Mouse (Mus musculus) ES-Bruce4 (cell line): ENCODE measurements at regions not wholly inside any gene's neighbourhood (a gene's known extent, or its start where the extent isn't known, plus 50 kb on each side); places are given as distances from the start of the nearest gene placed in this dataset.

Experiments
- H3K27ac ChIP-seq: 2 replicates; pipeline ENCODE4 v1.5.1; 2012; ENCODE audit warnings: low read length, inconsistent platforms; ENCODE audit not compliant: insufficient read depth
- H3K27me3 ChIP-seq: 2 replicates; pipeline ENCODE4 v1.6.1; 2012; ENCODE audit warnings: mild to moderate bottlenecking, low read length, inconsistent platforms; ENCODE audit not compliant: control insufficient read depth, poor library complexity, insufficient read depth, severe bottlenecking
- H3K36me3 ChIP-seq: 2 replicates; pipeline ENCODE4 v1.6.1; 2012; ENCODE audit warnings: inconsistent platforms, mild to moderate bottlenecking, low read length, moderate library complexity; ENCODE audit not compliant: control insufficient read depth, poor library complexity, insufficient read depth, severe bottlenecking
- H3K4me1 ChIP-seq: one replicate; pipeline ENCODE4 v1.8.1; 2011; ENCODE audit warnings: low read length; ENCODE audit not compliant: control insufficient read depth, insufficient read depth
- H3K4me3 ChIP-seq: 2 replicates; pipeline ENCODE4 v1.5.1; 2011; ENCODE audit warnings: low read depth, mild to moderate bottlenecking, low read length
- H3K9ac ChIP-seq: 2 replicates; pipeline ENCODE4 v1.6.1; 2012; ENCODE audit warnings: low read depth, mild to moderate bottlenecking, inconsistent platforms; ENCODE audit not compliant: poor library complexity, severe bottlenecking
- H3K9me3 ChIP-seq: replicated peaks from 2 replicates; pipeline ENCODE4 v1.6.1; 2012; ENCODE audit warnings: mild to moderate bottlenecking, low read length, inconsistent platforms; ENCODE audit not compliant: control insufficient read depth, poor library complexity, insufficient read depth, severe bottlenecking
- CTCF ChIP-seq: IDR thresholded peaks from one replicate; pipeline ENCODE4 v1.8.1; 2011; ENCODE audit warnings: low read depth, low read length
- EP300 ChIP-seq: IDR thresholded peaks from 2 replicates; pipeline ENCODE4 v1.6.1; 2011; ENCODE audit warnings: low read depth, low read length; ENCODE audit not compliant: insufficient read depth
- POLR2A ChIP-seq: IDR thresholded peaks from one replicate; pipeline ENCODE4 v1.8.1; 2011; ENCODE audit warnings: low read length; ENCODE audit not compliant: insufficient read depth

DNA sequence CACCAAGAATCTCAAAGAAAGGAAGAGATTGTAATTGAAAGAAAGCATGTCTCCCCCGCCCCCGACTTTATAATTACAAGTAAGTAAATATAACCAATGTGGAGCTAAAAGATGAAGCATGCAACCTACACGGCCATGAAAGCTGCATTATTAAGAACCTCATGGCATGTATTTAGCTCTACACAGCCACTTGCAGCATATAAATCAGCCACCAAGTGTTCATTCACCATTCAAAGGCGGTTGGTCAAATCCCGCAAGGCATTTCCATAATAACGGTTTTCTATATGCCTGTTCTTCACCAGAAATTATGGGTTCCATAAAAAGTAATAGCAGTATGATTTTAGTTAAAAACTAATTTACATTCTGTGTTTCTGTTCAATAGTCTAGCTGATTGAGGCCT is 221.4 kb upstream of the Lmcd1 start:
- H3K9me3 ChIP-seq = no peaks in the 10 kb centered on the region
- TF ChIP-seq POLR2A (no peak), EP300 (no peak), CTCF (no peak)
- no peaks in the 10 kb centered on the region for H3K4me1 ChIP-seq
- no peaks in the 10 kb centered on the region for H3K36me3 ChIP-seq
- H3K27me3 ChIP-seq = no peaks in the 10 kb centered on the region
- no peak overlapping the region for H3K27ac ChIP-seq
- no peak overlapping the region for H3K4me3 ChIP-seq
- H3K9ac ChIP-seq = no peak overlapping the region

DNA sequence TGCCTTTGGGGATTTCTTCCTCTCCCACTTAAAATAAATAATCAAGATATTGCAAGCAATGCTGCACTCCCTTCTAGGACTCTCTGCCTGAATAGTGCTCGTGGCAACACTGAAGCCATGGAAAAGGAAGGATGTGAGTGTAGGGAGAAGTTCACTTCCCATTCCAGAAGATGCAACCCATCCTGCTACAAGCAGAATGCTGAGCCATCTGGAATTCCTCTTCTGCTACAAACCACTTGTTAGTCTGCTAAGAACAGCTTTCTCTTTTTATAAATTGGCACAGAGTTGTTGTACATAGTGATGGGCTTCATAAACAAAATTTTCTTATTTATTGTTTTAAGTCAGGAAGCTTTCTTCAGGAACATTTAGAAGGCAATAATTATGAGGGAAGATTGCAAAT is 215.7 kb upstream of the Lmcd1 start:
- Histone ChIP-seq H3K4me3 (no peak overlapping the region), H3K9ac (no peak overlapping the region), H3K36me3 (no peaks in the 10 kb centered on the region), H3K9me3 (no peaks in the 10 kb centered on the region), H3K27me3 (no peaks in the 10 kb centered on the region), H3K27ac (no peak overlapping the region), H3K4me1 (no peaks in the 10 kb centered on the region)
- TF ChIP-seq CTCF (no peak), POLR2A (no peak), EP300 (no peak)

DNA sequence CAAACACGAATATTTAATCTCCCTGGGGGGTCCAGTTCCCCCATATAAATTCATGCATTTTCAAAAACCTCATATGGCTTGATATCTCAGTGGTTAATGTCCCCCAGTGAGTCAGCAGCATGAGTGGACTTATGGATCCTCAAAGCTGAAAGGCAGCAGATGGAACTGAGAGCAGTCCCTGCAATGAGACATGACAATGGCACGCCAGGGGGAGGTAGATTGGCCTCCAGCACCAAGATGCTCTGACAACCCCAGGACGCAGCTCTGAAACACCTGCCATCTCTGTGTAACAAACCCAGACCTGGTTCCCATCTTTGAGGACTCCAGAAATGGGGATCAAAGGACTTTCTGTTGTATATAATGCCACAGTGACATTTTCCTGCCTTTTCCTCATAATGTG is 210.6 kb upstream of the Lmcd1 start:
- H3K4me3 ChIP-seq = no peak overlapping the region
- H3K36me3 ChIP-seq = no peaks in the 10 kb centered on the region
- TF ChIP-seq EP300 (no peak), POLR2A (no peak), CTCF (no peak)
- H3K4me1 ChIP-seq = no peaks in the 10 kb centered on the region
- no peaks in the 10 kb centered on the region for H3K9me3 ChIP-seq
- no peak overlapping the region for H3K9ac ChIP-seq
- H3K27ac ChIP-seq = no peak overlapping the region
- H3K27me3 ChIP-seq = no peaks in the 10 kb centered on the region

DNA sequence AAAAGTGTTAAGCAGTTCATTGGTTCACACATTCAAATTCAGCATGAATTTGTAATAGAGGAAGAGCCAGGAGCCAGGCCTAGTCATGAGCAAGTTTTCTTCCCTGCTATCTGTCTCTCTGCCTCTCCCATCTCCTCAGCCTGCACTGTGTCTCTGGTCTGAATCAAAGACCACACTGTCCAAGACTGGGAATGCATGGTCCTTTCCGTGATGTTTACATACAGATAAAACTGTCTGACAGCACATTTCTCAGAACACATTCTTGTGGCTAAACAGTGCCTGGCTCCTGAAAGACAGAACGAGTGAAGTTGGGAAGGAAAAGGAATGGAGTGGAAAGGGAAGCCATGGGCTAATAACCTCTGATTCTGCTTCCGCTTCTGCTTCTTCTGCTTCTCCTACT is 183.0 kb upstream of the Lmcd1 start:
- Histone ChIP-seq H3K36me3 (no peaks in the 10 kb centered on the region), H3K4me3 (no peak overlapping the region), H3K4me1 (no peaks in the 10 kb centered on the region), H3K27ac (no peak overlapping the region), H3K27me3 (no peaks in the 10 kb centered on the region), H3K9ac (no peak overlapping the region), H3K9me3 (no peaks in the 10 kb centered on the region)
- TF ChIP-seq EP300 (no peak), POLR2A (no peak), CTCF (no peak)

DNA sequence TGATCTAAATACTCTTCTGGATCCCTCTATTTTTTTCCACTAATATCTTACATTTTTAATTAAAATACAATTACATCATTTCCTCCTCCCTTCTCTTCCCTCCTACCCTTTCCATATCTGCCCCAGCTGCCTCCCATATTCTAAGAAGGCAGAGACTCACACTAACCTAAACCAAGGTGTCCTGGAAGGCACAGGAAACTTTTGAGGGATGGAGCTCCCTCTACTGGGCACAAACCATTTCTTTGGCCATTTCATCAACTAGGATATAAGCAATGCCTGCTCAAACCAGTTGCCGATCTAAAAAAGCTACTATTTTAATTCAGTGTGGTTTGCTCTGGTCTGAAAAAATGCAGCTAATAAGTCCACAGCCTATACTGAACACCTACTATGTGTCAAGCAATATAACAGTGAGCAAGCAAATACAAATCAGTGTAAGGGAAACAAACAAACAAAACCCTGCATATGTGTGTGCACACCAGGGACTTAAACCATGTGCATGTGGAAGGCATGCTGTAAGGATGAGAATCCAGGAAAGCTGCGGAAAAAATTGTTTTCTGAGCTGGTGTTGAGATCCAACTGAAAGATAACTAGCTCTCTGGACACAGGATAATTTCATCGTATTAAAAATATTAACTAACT is 182.3 kb upstream of the Lmcd1 start:
- H3K36me3 ChIP-seq = no peaks in the 10 kb centered on the region
- H3K27ac ChIP-seq = no peak overlapping the region
- H3K9me3 ChIP-seq = no peaks in the 10 kb centered on the region
- no peak overlapping the region for H3K9ac ChIP-seq
- TF ChIP-seq EP300 (no peak), POLR2A (no peak), CTCF (no peak)
- no peaks in the 10 kb centered on the region for H3K27me3 ChIP-seq
- H3K4me1 ChIP-seq = no peaks in the 10 kb centered on the region
- H3K4me3 ChIP-seq = no peak overlapping the region

DNA sequence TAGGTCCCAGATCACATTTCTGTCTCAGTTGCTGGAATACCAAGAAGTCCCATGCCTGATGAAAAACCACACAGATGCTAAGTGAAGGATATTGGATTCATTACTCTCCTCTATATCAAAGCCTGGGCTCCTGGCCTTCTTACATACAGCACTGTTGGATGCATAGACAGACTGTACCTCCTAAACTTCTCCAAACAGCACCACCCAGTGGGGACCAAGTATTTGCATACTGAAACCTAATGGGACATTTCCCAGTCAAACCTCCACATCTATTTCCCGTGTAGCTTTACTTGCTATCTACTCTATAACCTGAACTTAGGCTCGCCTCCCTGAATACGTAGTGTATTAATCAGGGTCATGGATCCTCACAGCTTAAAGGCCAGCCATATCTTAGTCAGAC is 180.3 kb upstream of the Lmcd1 start:
- TF ChIP-seq POLR2A (no peak), EP300 (no peak), CTCF (no peak)
- Histone ChIP-seq H3K36me3 (no peaks in the 10 kb centered on the region), H3K4me3 (no peak overlapping the region), H3K27ac (no peak overlapping the region), H3K27me3 (no peaks in the 10 kb centered on the region), H3K9me3 (no peaks in the 10 kb centered on the region), H3K9ac (no peak overlapping the region), H3K4me1 (no peaks in the 10 kb centered on the region)
